Mouse (Mus musculus) megakaryocyte progenitor cell, adult 5-6 weeks (primary cell): Measurements from ENCODE around the gene Tstd1. TPM values are rescaled to one million over a fixed set of nuclear protein-coding genes. Genes with fewer than 3 reads are reported as not detected.

ENCODE experiments used
- ATAC-seq: replicated peaks from 2 replicates; pipeline ENCODE4 v1.8.0; 2016; ENCODE audit warnings: mild to moderate bottlenecking, moderate TSS enrichment, inconsistent platforms; ENCODE audit not compliant: poor library complexity
- total RNA-seq, 2 experiments: library from RNA; stranded (forward) in 1 of 2; stranded (reverse) in 1 of 2; fragments of 157-497, 149-512 nt in 1 of 2; fragments of 200-1000 nt in 1 of 2; gene quantifications; 2 replicates each; pipeline versions ENCODE4 v1.2.3 to v1.2.4; 2015 to 2017

The Tstd1 gene
- 0.42 and 0.67 TPM in 2 replicates for total RNA-seq (2015)
- total RNA-seq (2017): 1.9 and 3.8 TPM in 2 replicates

GRCm38 (mm10) chr1:171418660-171419059, at the start of gene Tstd1:
Gene Tstd1 (plus strand): TSS chr1:171418872.
- ATAC-seq: no peak

- peak; percentile 38 for ATAC-seq
Observed at GRCm38 (mm10) chr1:171369845-171370556, 48.7 kb upstream of the Tstd1 start, which contains the start of gene Nectin4. Gene Nectin4 (plus strand): TSS chr1:171370099.

- no peak for ATAC-seq
Observed at GRCm38 (mm10) chr1:171372880-171373279, 45.8 kb upstream of the Tstd1 start.

GRCm38 (mm10) chr1:171373946-171374345, 44.7 kb upstream of the Tstd1 start:
- no peak for ATAC-seq

GRCm38 (mm10) chr1:171375646-171376097, 43.0 kb upstream of the Tstd1 start:
- peak; percentile 70 for ATAC-seq

GRCm38 (mm10) chr1:171378298-171378697, 40.4 kb upstream of the Tstd1 start:
- no peak for ATAC-seq

- peak; percentile 88 for ATAC-seq
Observed at GRCm38 (mm10) chr1:171379935-171380599, 38.6 kb upstream of the Tstd1 start.

GRCm38 (mm10) chr1:171382096-171382620, 36.5 kb upstream of the Tstd1 start:
- ATAC-seq: peak; percentile 40

- no peak for ATAC-seq
Observed at GRCm38 (mm10) chr1:171384361-171384760, 34.3 kb upstream of the Tstd1 start.

GRCm38 (mm10) chr1:171385171-171385570, 33.5 kb upstream of the Tstd1 start:
- no peak for ATAC-seq

- 0 out of 2 replicates have a peak, but pooled peaks have one; percentile 15 for ATAC-seq
Observed at GRCm38 (mm10) chr1:171387099-171387498, 31.6 kb upstream of the Tstd1 start.

GRCm38 (mm10) chr1:171388376-171389102, 30.1 kb upstream of the Tstd1 start, which contains the start of gene Arhgap30:
Gene Arhgap30 (plus strand): TSS chr1:171388954.
- ATAC-seq: peak; percentile 85

GRCm38 (mm10) chr1:171390101-171390500, 28.6 kb upstream of the Tstd1 start:
- ATAC-seq: peak; percentile 79

GRCm38 (mm10) chr1:171401821-171402220, 16.9 kb upstream of the Tstd1 start:
- no peak for ATAC-seq

GRCm38 (mm10) chr1:171402991-171403390, 15.7 kb upstream of the Tstd1 start:
- no peak for ATAC-seq

- no peak for ATAC-seq
Observed at GRCm38 (mm10) chr1:171407263-171407662, 11.4 kb upstream of the Tstd1 start.

- no peak for ATAC-seq
Observed at GRCm38 (mm10) chr1:171410231-171410630, 8.4 kb upstream of the Tstd1 start.

GRCm38 (mm10) chr1:171410947-171411484, 7.7 kb upstream of the Tstd1 start, which contains the start of gene Usf1:
Gene Usf1 (plus strand): TSS chr1:171411313.
- ATAC-seq: peak; percentile 89

- ATAC-seq: peak; percentile 17
Observed at GRCm38 (mm10) chr1:171411492-171411941, 7.2 kb upstream of the Tstd1 start.

GRCm38 (mm10) chr1:171412001-171412441, 6.7 kb upstream of the Tstd1 start:
- ATAC-seq: peak; percentile 38
